Mouse (Mus musculus) lung, adult 18-20 months (tissue): Measurements from ENCODE around the gene Olfr1275.

Experiments
- DNase-seq, 2 experiments: peaks; one replicate each; pipeline ENCODE4 v3.0.0; 2022; ENCODE audit warnings: mixed read lengths in 2 of 2

The Olfr1275 gene

DNA sequence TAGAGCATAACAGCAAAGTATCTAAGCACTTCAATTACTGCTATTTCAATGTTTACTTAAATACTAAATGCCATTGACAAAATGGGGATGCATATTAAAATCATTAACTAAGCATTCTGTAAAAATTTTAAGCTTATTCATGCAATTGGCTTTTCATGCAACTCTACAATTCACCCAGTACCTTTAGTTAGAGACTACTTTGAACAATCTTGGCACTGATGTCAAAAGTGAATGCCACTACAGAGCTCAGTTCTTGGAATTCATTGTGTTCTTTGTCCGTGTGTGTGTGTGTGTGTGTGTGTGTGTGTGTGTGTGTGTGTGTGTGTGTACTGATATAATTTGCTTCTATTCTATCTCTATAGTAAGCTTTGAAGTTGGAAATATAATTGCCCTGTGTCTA, at the start of gene Olfr1275:
Gene Olfr1275 (minus strand): TSS at position 101 of the 400 bp plus-strand sequence.
- DNase-seq: no peak

DNA sequence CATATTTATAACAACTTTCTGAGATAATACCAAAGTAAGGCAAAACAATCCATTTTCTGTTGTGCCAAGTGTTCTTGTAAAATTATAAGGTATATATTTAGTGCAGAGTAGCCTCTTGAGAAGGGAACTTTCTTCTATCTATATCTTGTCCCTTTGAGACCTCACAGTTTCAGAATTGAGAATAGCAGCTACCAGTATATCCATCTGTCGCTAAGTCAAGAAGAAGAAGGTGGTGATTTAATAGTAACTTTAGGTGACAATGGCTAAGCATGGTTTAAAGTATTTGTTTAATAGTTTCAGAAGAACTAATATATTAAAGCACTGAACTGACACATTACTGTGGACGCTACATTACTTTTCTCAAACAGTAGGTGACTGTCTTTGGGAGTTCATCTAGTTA, 38.9 kb upstream of the Olfr1275 start, which contains the start of gene Olfr1277:
Gene Olfr1277 (minus strand): TSS at position 101 of the 400 bp plus-strand sequence.
- DNase-seq: no peak

DNA sequence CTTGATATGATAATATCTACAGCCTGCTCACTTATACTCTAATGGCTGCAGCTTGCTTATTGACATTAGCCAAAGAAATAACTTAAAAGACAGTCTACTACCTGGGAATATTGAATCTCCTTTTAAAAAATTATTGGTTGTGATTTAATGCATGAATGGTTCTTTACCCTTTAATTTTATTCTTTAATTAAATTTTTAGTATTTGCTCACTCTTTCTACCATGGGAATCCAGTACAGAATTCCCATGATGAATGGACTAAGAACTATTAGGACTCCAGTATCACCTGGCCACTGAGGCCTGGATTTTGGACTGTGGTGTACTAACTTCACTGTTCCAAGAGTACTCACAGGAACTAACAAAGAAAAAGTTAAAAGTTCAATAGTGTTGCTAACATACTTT, 19.1 kb upstream of the Olfr1275 start, which contains the start of gene Olfr1276:
Gene Olfr1276 (plus strand): TSS at position 301 of the 400 bp plus-strand sequence.
- DNase-seq: no peak

DNA sequence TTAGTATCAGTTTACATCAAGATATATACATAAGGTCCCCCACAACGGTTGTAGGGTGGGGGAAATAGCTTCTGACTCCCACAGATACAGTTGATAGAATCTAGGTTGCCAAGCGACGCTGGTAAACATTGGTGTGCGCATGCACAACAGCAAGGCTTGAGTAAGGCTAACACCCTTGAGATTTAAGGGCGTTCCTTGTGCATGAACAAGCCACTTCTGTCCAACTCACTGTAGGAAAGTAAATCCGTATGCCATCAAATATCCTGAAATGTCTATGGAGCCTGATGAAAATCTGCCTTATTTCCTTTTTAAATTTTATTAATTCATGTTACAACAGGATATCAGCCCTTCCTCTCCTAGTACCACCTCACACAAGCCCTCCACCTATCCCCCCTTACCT, 5.6 kb downstream of the Olfr1275 start, which contains the start of gene 4930430A15Rik:
Gene 4930430A15Rik (minus strand): TSS at position 101 of the 400 bp plus-strand sequence.
- DNase-seq: no peak

DNA sequence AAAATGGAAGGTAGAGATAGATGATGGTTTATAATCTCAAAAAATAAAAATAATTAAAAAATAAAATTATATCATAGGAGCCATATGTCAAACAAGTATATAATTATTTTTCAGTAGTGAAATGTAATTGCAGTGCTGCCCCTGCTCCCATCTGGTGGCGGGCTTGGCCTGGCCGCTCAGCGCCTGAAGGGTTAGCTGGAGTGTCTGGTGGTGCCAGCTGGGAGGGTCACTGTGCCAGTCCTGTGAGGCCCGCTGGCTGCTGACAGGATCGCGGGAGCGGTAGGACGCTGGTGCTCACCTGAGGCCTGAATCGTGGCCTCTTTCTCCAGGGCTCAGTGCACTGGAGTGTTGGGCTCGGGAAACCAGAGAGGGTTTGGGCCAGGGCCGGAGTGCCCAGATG, 53.0 kb downstream of the Olfr1275 start:
- DNase-seq: no peak
